Mouse (Mus musculus): ENCODE measurements around the gene Vat1l. TPM values are rescaled to one million over a fixed set of nuclear protein-coding genes. Genes with fewer than 3 reads are reported as not detected.

Vat1l gene
- 10.9 and 16.6 TPM in 2 replicates for polyA plus RNA-seq (2021; fragmentation: Nextera tagmentation)
- long read RNA-seq, experiment 1, full-length matches to known transcripts: 56 of 68 reads
- long read RNA-seq, experiment 1, partial matches to known transcripts: 7 of 68 reads
- long read RNA-seq, experiment 1, other reads (novel, unspliced or antisense): 5 of 68 reads
- long read RNA-seq, experiment 2, partial matches to known transcripts: 2 of 14 reads
- long read RNA-seq, experiment 2, other reads (novel, unspliced or antisense): 9 of 14 reads

GRCm38 (mm10) chr8:114205221-114205901 is at the start of gene Vat1l:
Vat1l (plus strand) TSS chr8:114205612.

GRCm38 (mm10) chr8:114417786-114418185 is 212.4 kb downstream of the Vat1l start, which contains the start of gene Clec3a:
Clec3a (plus strand) TSS chr8:114418086.

Other genes starting within 250 kb of the Vat1l start
- gene Nudt7, start 72.1 kb upstream of the Vat1l start, polyA plus RNA-seq (2021; fragmentation: Nextera tagmentation): 15.5 and 15.8 TPM in 2 replicates
- gene Clec3a, start 212.5 kb downstream of the Vat1l start, polyA plus RNA-seq (2021; fragmentation: Nextera tagmentation): not detected in 2 replicates
- gene Wwox, start 234.0 kb downstream of the Vat1l start, polyA plus RNA-seq (2021; fragmentation: Nextera tagmentation): 23.5 and 26.2 TPM in 2 replicates